Mouse (Mus musculus): Measurements from ENCODE around the gene Brd7. TPM values are rescaled to one million over a fixed set of nuclear protein-coding genes. Genes with fewer than 3 reads are reported as not detected.

Gene Brd7
- polyA plus RNA-seq, 1 experiment: not detected

- 88% methylated on average over 3 of the region's 3 CpGs for WGBS
- TF ChIP-seq POLR2A (IDR thresholded peaks at IDR 0.05; ENCODE audit: insufficient read depth, low read depth, low read length): no peak
- no peak for TF ChIP-seq CTCF (IDR thresholded peaks at IDR 0.05; ENCODE audit: insufficient read depth, low read depth, low read length)
- Histone ChIP-seq H3K4me1 (ENCODE audit: control insufficient read depth, insufficient read depth, low read length) (no peaks in the 10 kb centered on the region), H3K27ac (ENCODE audit: insufficient read depth, low read depth, low read length) (no peak overlapping the region), H3K4me3 (ENCODE audit: insufficient read depth, low read depth, low read length) (no peak overlapping the region)
These were observed 27.0 kb downstream of the Brd7 start for GRCm38 (mm10) chr8:88334975-88335374.

GRCm38 (mm10) chr8:88334384-88334783 is 27.6 kb downstream of the Brd7 start:
- H3K4me3 ChIP-seq (ENCODE audit: insufficient read depth, low read depth, low read length): no peak overlapping the region
- no peaks in the 10 kb centered on the region for H3K4me1 ChIP-seq (ENCODE audit: control insufficient read depth, insufficient read depth, low read length)
- no peak overlapping the region for H3K27ac ChIP-seq (ENCODE audit: insufficient read depth, low read depth, low read length)
- TF ChIP-seq CTCF (IDR thresholded peaks at IDR 0.05; ENCODE audit: insufficient read depth, low read depth, low read length) (no peak), POLR2A (IDR thresholded peaks at IDR 0.05; ENCODE audit: insufficient read depth, low read depth, low read length) (no peak)
- WGBS: 86% methylated on average over 2 of the region's 2 CpGs

GRCm38 (mm10) chr8:88330816-88331215 is 31.2 kb downstream of the Brd7 start:
- 97% methylated on average over 3 of the region's 3 CpGs for WGBS
- TF ChIP-seq CTCF (IDR thresholded peaks at IDR 0.05; ENCODE audit: insufficient read depth, low read depth, low read length) (no peak), POLR2A (IDR thresholded peaks at IDR 0.05; ENCODE audit: insufficient read depth, low read depth, low read length) (no peak)

GRCm38 (mm10) chr8:88328689-88329088 is 33.3 kb downstream of the Brd7 start:
- H3K4me3 ChIP-seq (ENCODE audit: insufficient read depth, low read depth, low read length): no peak overlapping the region
- TF ChIP-seq POLR2A (IDR thresholded peaks at IDR 0.05; ENCODE audit: insufficient read depth, low read depth, low read length): no peak
- H3K27ac ChIP-seq (ENCODE audit: insufficient read depth, low read depth, low read length): no peak overlapping the region
- no peaks in the 10 kb centered on the region for H3K4me1 ChIP-seq (ENCODE audit: control insufficient read depth, insufficient read depth, low read length)
- WGBS: 51% methylated on average over 6 of the region's 6 CpGs

More at GRCm38 (mm10) chr8:88330816-88331215, 31.2 kb downstream of the Brd7 start:
- Histone ChIP-seq H3K27ac (ENCODE audit: insufficient read depth, low read depth, low read length) (no peak overlapping the region), H3K4me3 (ENCODE audit: insufficient read depth, low read depth, low read length) (no peak overlapping the region), H3K4me1 (ENCODE audit: control insufficient read depth, insufficient read depth, low read length) (no peaks in the 10 kb centered on the region)

GRCm38 (mm10) chr8:88326328-88326727 is 35.7 kb downstream of the Brd7 start:
- H3K4me1 ChIP-seq (ENCODE audit: control insufficient read depth, insufficient read depth, low read length): no peaks in the 10 kb centered on the region
- H3K27ac ChIP-seq (ENCODE audit: insufficient read depth, low read depth, low read length): no peak overlapping the region
- WGBS: 95% methylated on average over 12 of the region's 12 CpGs
- no peak overlapping the region for H3K4me3 ChIP-seq (ENCODE audit: insufficient read depth, low read depth, low read length)
- TF ChIP-seq POLR2A (IDR thresholded peaks at IDR 0.05; ENCODE audit: insufficient read depth, low read depth, low read length) (no peak), CTCF (IDR thresholded peaks at IDR 0.05; ENCODE audit: insufficient read depth, low read depth, low read length) (no peak)

GRCm38 (mm10) chr8:88325795-88326194 is 36.2 kb downstream of the Brd7 start:
- Histone ChIP-seq H3K4me1 (ENCODE audit: control insufficient read depth, insufficient read depth, low read length) (no peaks in the 10 kb centered on the region), H3K4me3 (ENCODE audit: insufficient read depth, low read depth, low read length) (no peak overlapping the region), H3K27ac (ENCODE audit: insufficient read depth, low read depth, low read length) (no peak overlapping the region)
- 94% methylated on average over 5 of the region's 5 CpGs for WGBS
- TF ChIP-seq POLR2A (IDR thresholded peaks at IDR 0.05; ENCODE audit: insufficient read depth, low read depth, low read length): no peak
- TF ChIP-seq CTCF (IDR thresholded peaks at IDR 0.05; ENCODE audit: insufficient read depth, low read depth, low read length): no peak

- Histone ChIP-seq H3K4me3 (ENCODE audit: insufficient read depth, low read depth, low read length) (no peak overlapping the region), H3K4me1 (ENCODE audit: control insufficient read depth, insufficient read depth, low read length) (no peaks in the 10 kb centered on the region), H3K27ac (ENCODE audit: insufficient read depth, low read depth, low read length) (no peak overlapping the region)
- 61% methylated on average over 5 of the region's 5 CpGs for WGBS
- TF ChIP-seq POLR2A (IDR thresholded peaks at IDR 0.05; ENCODE audit: insufficient read depth, low read depth, low read length) (no peak), CTCF (IDR thresholded peaks at IDR 0.05; ENCODE audit: insufficient read depth, low read depth, low read length) (no peak)
These were observed 36.7 kb downstream of the Brd7 start for GRCm38 (mm10) chr8:88325251-88325650.

GRCm38 (mm10) chr8:88324760-88325159 is 37.2 kb downstream of the Brd7 start:
- Histone ChIP-seq H3K4me1 (ENCODE audit: control insufficient read depth, insufficient read depth, low read length) (no peaks in the 10 kb centered on the region), H3K4me3 (ENCODE audit: insufficient read depth, low read depth, low read length) (no peak overlapping the region), H3K27ac (ENCODE audit: insufficient read depth, low read depth, low read length) (no peak overlapping the region)
- 88% methylated on average over 11 of the region's 11 CpGs for WGBS
- no peak for TF ChIP-seq POLR2A (IDR thresholded peaks at IDR 0.05; ENCODE audit: insufficient read depth, low read depth, low read length)
- TF ChIP-seq CTCF (IDR thresholded peaks at IDR 0.05; ENCODE audit: insufficient read depth, low read depth, low read length): no peak

- H3K4me3 ChIP-seq (ENCODE audit: insufficient read depth, low read depth, low read length): no peak overlapping the region
- H3K4me1 ChIP-seq (ENCODE audit: control insufficient read depth, insufficient read depth, low read length): no peaks in the 10 kb centered on the region
- WGBS: 85% methylated on average over 5 of the region's 5 CpGs
- no peak overlapping the region for H3K27ac ChIP-seq (ENCODE audit: insufficient read depth, low read depth, low read length)
- no peak for TF ChIP-seq CTCF (IDR thresholded peaks at IDR 0.05; ENCODE audit: insufficient read depth, low read depth, low read length)
- no peak for TF ChIP-seq POLR2A (IDR thresholded peaks at IDR 0.05; ENCODE audit: insufficient read depth, low read depth, low read length)
These were observed 38.5 kb downstream of the Brd7 start for GRCm38 (mm10) chr8:88323523-88323922.

- H3K27ac ChIP-seq (ENCODE audit: insufficient read depth, low read depth, low read length): no peak overlapping the region
- WGBS: 92% methylated on average over 5 of the region's 5 CpGs
- TF ChIP-seq CTCF (IDR thresholded peaks at IDR 0.05; ENCODE audit: insufficient read depth, low read depth, low read length): no peak
- H3K4me3 ChIP-seq (ENCODE audit: insufficient read depth, low read depth, low read length): no peak overlapping the region
- H3K4me1 ChIP-seq (ENCODE audit: control insufficient read depth, insufficient read depth, low read length): peaks cover 5% of the 10 kb centered on the region
These were observed 40.6 kb downstream of the Brd7 start for GRCm38 (mm10) chr8:88321387-88321786.

All from olfactory bulb, adult 2 months (tissue).